Mouse (Mus musculus): ENCODE results near the gene Ang2.
"Not testable (repeated sequence)": the region's sequence is repeated elsewhere in the genome, so short reads cannot be mapped to it uniquely, and the experiment has no call there.

GRCm38 (mm10) chr14:51161976-51162375 lies 37.0 kb downstream of the Ang2 start, which contains the start of gene Rnase2b:
- TF ChIP-seq TAL1, GATA1 (IDR thresholded peaks at IDR 0.05; ENCODE audit: low read length): not testable (repeated sequence)
